Mouse (Mus musculus): ENCODE results near the gene Bbx. TPM values are rescaled to one million over a fixed set of nuclear protein-coding genes. Genes with fewer than 3 reads are reported as not detected.

Gene Bbx
- 4.6 TPM for polyA plus RNA-seq (2012; fragmentation: generic; extraction: Trizol)

DNA sequence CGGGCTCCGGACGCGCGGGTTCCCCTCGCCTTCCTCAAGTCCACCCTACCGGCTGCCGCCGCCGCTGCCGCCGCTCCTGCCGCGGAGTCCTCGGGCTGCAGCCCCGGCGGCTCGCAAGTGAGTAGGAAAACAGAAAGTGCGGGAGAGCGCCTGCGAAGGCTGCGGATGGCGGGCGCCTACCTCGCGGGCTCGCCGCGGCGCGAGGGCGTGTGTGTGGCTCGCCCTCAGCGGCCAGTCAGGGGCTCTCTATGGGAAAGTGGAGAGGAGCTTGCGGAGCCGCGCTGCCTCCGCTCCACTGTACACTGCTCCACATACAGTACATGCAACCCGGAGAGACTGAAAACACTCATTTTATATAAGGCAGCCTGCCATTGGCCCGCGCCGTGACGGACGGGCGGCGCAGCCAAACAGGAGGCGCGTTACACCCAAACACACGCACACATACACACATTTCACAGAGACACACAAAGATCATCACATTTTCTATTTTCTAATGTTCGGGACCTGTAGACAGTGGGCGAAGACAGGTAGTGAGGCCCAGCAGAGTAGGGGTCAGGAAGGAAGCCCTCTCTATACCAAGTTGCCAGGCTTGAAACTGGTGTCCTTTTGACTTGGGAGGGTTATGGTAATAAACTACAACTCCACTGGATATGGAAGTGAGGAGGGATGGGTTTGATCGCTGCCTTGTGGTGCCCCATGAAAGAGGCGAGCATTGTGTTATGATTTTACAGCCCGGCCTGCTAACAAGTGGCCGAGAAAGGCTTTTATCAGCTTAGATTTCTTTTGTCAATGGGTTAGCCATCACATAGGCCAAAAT, at the start of gene Bbx:
TSS of gene Bbx (minus strand) at position 329 of the 817 bp plus-strand sequence.
- Histone ChIP-seq H3K27me3 (ENCODE audit: control insufficient read depth, insufficient read depth, insufficient read length) (no peaks in the 10 kb centered on the region), H3K36me3 (ENCODE audit: control insufficient read depth, insufficient read depth) (no peaks in the 10 kb centered on the region), H3K79me2 (ENCODE audit: control insufficient read depth, insufficient read depth) (peaks cover 5% of the 10 kb centered on the region), H3ac (ENCODE audit: control insufficient read depth, insufficient read length) (peak within 1 kb of the TSS; percentile 84), H3K4me3 (peak within 1 kb of the TSS; percentile 93), H3K4me2 (ENCODE audit: low read depth) (peak within 1 kb of the TSS; percentile 98)
- peak; percentile 91 for TF ChIP-seq POLR2AphosphoS2 (IDR thresholded peaks at IDR 0.05; ENCODE audit: insufficient read length, low read depth)
- peak; percentile 92 for TF ChIP-seq POLR2A (IDR thresholded peaks at IDR 0.05; ENCODE audit: insufficient read length, low read depth)
- TF ChIP-seq USF1 (IDR thresholded peaks at IDR 0.05; ENCODE audit: low read depth), result no peak
- TF ChIP-seq MAX (IDR thresholded peaks at IDR 0.05; ENCODE audit: low read depth), result no peak
- no peak for TF ChIP-seq MYOD1 (IDR thresholded peaks at IDR 0.05; ENCODE audit: control insufficient read depth in 1 of 3, insufficient read length in 2 of 3, low read depth in 2 of 3)
- TF ChIP-seq REST (IDR thresholded peaks at IDR 0.05; ENCODE audit: insufficient read depth, insufficient read length), result no peak

GRCm38 (mm10) chr16:50481892-50482291, 49.7 kb upstream of the Bbx start:
- Histone ChIP-seq H3K79me2 (ENCODE audit: control insufficient read depth, insufficient read depth) (no peaks in the 10 kb centered on the region), H3K4me3 (no peak overlapping the region), H3ac (ENCODE audit: control insufficient read depth, insufficient read length) (no peak overlapping the region), H3K36me3 (ENCODE audit: control insufficient read depth, insufficient read depth) (no peaks in the 10 kb centered on the region), H3K4me2 (ENCODE audit: low read depth) (peak overlapping the region; percentile 13), H3K27me3 (ENCODE audit: control insufficient read depth, insufficient read depth, insufficient read length) (no peaks in the 10 kb centered on the region)
- no peak for TF ChIP-seq MYOG (IDR thresholded peaks at IDR 0.05; ENCODE audit: control insufficient read depth in 1 of 3, insufficient read depth in 1 of 3, insufficient read length in 2 of 3, low read depth in 2 of 3)
- no peak for TF ChIP-seq POLR2AphosphoS2 (IDR thresholded peaks at IDR 0.05; ENCODE audit: insufficient read length, low read depth)
- TF ChIP-seq SRF (IDR thresholded peaks at IDR 0.05; ENCODE audit: control insufficient read depth, insufficient read length, low read depth), result no peak
- no peak for TF ChIP-seq E2F4 (IDR thresholded peaks at IDR 0.05; ENCODE audit: insufficient read depth)
- no peak for TF ChIP-seq USF1 (IDR thresholded peaks at IDR 0.05; ENCODE audit: low read depth)
- no peak for TF ChIP-seq MAX (IDR thresholded peaks at IDR 0.05; ENCODE audit: low read depth)
- no peak for TF ChIP-seq POLR2A (IDR thresholded peaks at IDR 0.05; ENCODE audit: insufficient read length, low read depth)
- TF ChIP-seq TCF12 (IDR thresholded peaks at IDR 0.05; ENCODE audit: insufficient read depth, poor library complexity, severe bottlenecking), result no peak
- no peak for TF ChIP-seq REST (IDR thresholded peaks at IDR 0.05; ENCODE audit: insufficient read depth, insufficient read length)

GRCm38 (mm10) chr16:50481341-50481740, 49.2 kb upstream of the Bbx start:
- no peak overlapping the region for H3ac ChIP-seq (ENCODE audit: control insufficient read depth, insufficient read length)
- H3K27me3 ChIP-seq (ENCODE audit: control insufficient read depth, insufficient read depth, insufficient read length), result no peaks in the 10 kb centered on the region
- H3K4me3 ChIP-seq, result no peak overlapping the region

DNA sequence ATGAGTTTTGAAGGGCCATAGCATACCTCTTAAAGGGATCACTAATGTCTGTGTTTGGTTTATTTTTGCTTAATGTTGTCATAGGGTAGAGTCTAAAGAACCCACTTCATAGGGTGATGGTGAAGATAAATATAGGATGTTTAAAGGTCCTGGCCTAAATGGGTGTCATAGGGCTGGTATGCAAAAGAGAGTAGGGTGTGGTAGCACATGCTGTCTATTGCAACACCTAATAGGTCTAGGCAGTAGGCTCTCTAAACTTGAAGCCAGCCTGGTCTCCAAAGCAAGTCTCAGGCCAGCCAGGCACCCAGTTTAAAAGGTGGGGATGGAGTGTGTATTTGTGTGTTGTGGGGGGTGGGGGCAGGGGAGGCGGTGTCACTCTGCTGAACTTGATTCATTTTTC, 46.5 kb upstream of the Bbx start:
- no peak overlapping the region for H3K4me3 ChIP-seq
- H3K36me3 ChIP-seq (ENCODE audit: control insufficient read depth, insufficient read depth), result no peaks in the 10 kb centered on the region
- H3K27me3 ChIP-seq (ENCODE audit: control insufficient read depth, insufficient read depth, insufficient read length), result no peaks in the 10 kb centered on the region
- H3K4me2 ChIP-seq (ENCODE audit: low read depth), result no peak overlapping the region
- H3K79me2 ChIP-seq (ENCODE audit: control insufficient read depth, insufficient read depth), result no peaks in the 10 kb centered on the region
- no peak for TF ChIP-seq SRF (IDR thresholded peaks at IDR 0.05; ENCODE audit: control insufficient read depth, insufficient read length, low read depth)
- peak; percentile 50; the same call in 1 of the 2 replicates for TF ChIP-seq CEBPB (IDR thresholded peaks at IDR 0.05; ENCODE audit: insufficient read depth, poor library complexity, severe bottlenecking)
- H3ac ChIP-seq (ENCODE audit: control insufficient read depth, insufficient read length), result no peak overlapping the region

More at GRCm38 (mm10) chr16:50481341-50481740, 49.2 kb upstream of the Bbx start:
- no peak for TF ChIP-seq TCF12 (IDR thresholded peaks at IDR 0.05; ENCODE audit: insufficient read depth, poor library complexity, severe bottlenecking)
- no peak for TF ChIP-seq TCF3 (IDR thresholded peaks at IDR 0.05; ENCODE audit: insufficient read length, low read depth)
- no peak for TF ChIP-seq MYOD1 (IDR thresholded peaks at IDR 0.05; ENCODE audit: control insufficient read depth in 1 of 3, insufficient read length in 2 of 3, low read depth in 2 of 3)
- no peak for TF ChIP-seq SRF (IDR thresholded peaks at IDR 0.05; ENCODE audit: control insufficient read depth, insufficient read length, low read depth)
- no peak for TF ChIP-seq USF1 (IDR thresholded peaks at IDR 0.05; ENCODE audit: low read depth)
- no peak for TF ChIP-seq MAX (IDR thresholded peaks at IDR 0.05; ENCODE audit: low read depth)
- no peak for TF ChIP-seq POLR2A (IDR thresholded peaks at IDR 0.05; ENCODE audit: insufficient read length, low read depth)
- TF ChIP-seq E2F4 (IDR thresholded peaks at IDR 0.05; ENCODE audit: insufficient read depth), result no peak
- TF ChIP-seq CEBPB (IDR thresholded peaks at IDR 0.05; ENCODE audit: insufficient read depth, poor library complexity, severe bottlenecking), result no peak
- TF ChIP-seq MYOG (IDR thresholded peaks at IDR 0.05; ENCODE audit: control insufficient read depth in 1 of 3, insufficient read depth in 1 of 3, insufficient read length in 2 of 3, low read depth in 2 of 3), result no peak
- no peak for TF ChIP-seq REST (IDR thresholded peaks at IDR 0.05; ENCODE audit: insufficient read depth, insufficient read length)
- TF ChIP-seq POLR2AphosphoS2 (IDR thresholded peaks at IDR 0.05; ENCODE audit: insufficient read length, low read depth), result no peak
- Histone ChIP-seq H3K79me2 (ENCODE audit: control insufficient read depth, insufficient read depth) (no peaks in the 10 kb centered on the region), H3K4me2 (ENCODE audit: low read depth) (peak overlapping the region; percentile 13), H3K36me3 (ENCODE audit: control insufficient read depth, insufficient read depth) (no peaks in the 10 kb centered on the region)

DNA sequence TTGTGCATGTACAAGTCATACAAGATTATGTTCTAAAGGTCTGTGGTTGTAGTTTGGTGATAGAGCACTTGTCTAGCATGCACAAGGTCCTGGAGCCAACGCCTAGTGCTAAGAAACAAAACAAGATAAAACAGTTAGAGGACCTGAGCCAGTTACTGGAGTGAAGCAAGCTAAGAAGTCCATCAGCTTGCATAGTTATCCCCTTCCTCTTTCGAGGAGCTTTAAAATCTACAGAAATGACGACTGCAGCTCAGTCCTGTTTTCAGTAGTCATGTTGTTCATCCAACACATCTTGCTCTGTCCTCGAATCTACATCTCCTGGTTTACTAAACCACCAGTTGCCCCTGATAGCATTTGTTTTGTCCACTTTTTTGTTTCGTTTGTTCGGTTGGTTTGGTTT, 45.4 kb upstream of the Bbx start:
- Histone ChIP-seq H3K27me3 (ENCODE audit: control insufficient read depth, insufficient read depth, insufficient read length) (no peaks in the 10 kb centered on the region), H3K79me2 (ENCODE audit: control insufficient read depth, insufficient read depth) (no peaks in the 10 kb centered on the region), H3K36me3 (ENCODE audit: control insufficient read depth, insufficient read depth) (no peaks in the 10 kb centered on the region), H3ac (ENCODE audit: control insufficient read depth, insufficient read length) (no peak overlapping the region), H3K4me3 (no peak overlapping the region), H3K4me2 (ENCODE audit: low read depth) (no peak overlapping the region)
- TF ChIP-seq REST (IDR thresholded peaks at IDR 0.05; ENCODE audit: insufficient read depth, insufficient read length), result no peak
- TF ChIP-seq MYOG (IDR thresholded peaks at IDR 0.05; ENCODE audit: control insufficient read depth in 1 of 3, insufficient read depth in 1 of 3, insufficient read length in 2 of 3, low read depth in 2 of 3), result no peak
- TF ChIP-seq MAX (IDR thresholded peaks at IDR 0.05; ENCODE audit: low read depth), result no peak
- no peak for TF ChIP-seq USF1 (IDR thresholded peaks at IDR 0.05; ENCODE audit: low read depth)
- no peak for TF ChIP-seq SRF (IDR thresholded peaks at IDR 0.05; ENCODE audit: control insufficient read depth, insufficient read length, low read depth)
